Mouse (Mus musculus) stomach, embryonic 14.5 days (tissue): ENCODE data around the gene Colec11. TPM values are rescaled to one million over a fixed set of nuclear protein-coding genes. Genes with fewer than 3 reads are reported as not detected.

Experiments used
- ATAC-seq: fragments of 200-750 bp; cut with Nextera tagmentation; 2 replicates; pipeline ENCODE4 v1.8.0; 2017; ENCODE audit warnings: low read depth, moderate TSS enrichment; ENCODE audit not compliant: insufficient number of reproducible peaks, insufficient read depth, low FRiP score
- H3K27ac ChIP-seq: fragments of 300-500 bp; sonication (generic); 2 replicates; pipeline ENCODE4 v1.5.1; 2014; ENCODE audit warnings: mild to moderate bottlenecking, low read length, moderate library complexity, mixed read lengths
- H3K27me3 ChIP-seq: fragments of 300-500 bp; sonication (generic); 2 replicates; pipeline ENCODE4 v1.6.1; 2014; ENCODE audit warnings: low read length, control low read depth, mixed read lengths; ENCODE audit not compliant: control insufficient read depth, insufficient read depth
- H3K36me3 ChIP-seq: fragments of 300-500 bp; sonication (generic); 2 replicates; pipeline ENCODE4 v1.6.1; 2014; ENCODE audit warnings: mild to moderate bottlenecking, control low read depth, low read length, moderate library complexity, mixed read lengths; ENCODE audit not compliant: control insufficient read depth, insufficient read depth
- H3K4me1 ChIP-seq: fragments of 300-500 bp; sonication (generic); 2 replicates; pipeline ENCODE4 v1.6.1; 2014; ENCODE audit warnings: low read length, control low read depth, mixed read lengths; ENCODE audit not compliant: control insufficient read depth, insufficient read depth
- H3K4me2 ChIP-seq: fragments of 300-500 bp; sonication (generic); replicated peaks from 2 replicates; pipeline ENCODE4 v1.6.1; 2014; ENCODE audit warnings: low read depth, low read length, control low read depth
- H3K4me3 ChIP-seq: fragments of 300-500 bp; sonication (generic); 2 replicates; pipeline ENCODE4 v1.5.1; 2014; ENCODE audit warnings: low read depth, low read length, control low read depth
- H3K9ac ChIP-seq: fragments of 300-500 bp; sonication (generic); replicated peaks from 2 replicates; pipeline ENCODE4 v1.6.1; 2014; ENCODE audit warnings: low read depth, mild to moderate bottlenecking, control low read depth, low read length, moderate library complexity, mixed read lengths
- H3K9me3 ChIP-seq: fragments of 300-500 bp; sonication (generic); 2 replicates; pipeline ENCODE4 v1.6.1; 2016; ENCODE audit warnings: low read depth, low read length, control low read depth; ENCODE audit not compliant: control insufficient read depth
- WGBS: fragments of 180-500 bp; shearing (Covaris S2); extraction: QIAGEN DNeasy Blood & Tissue Kit; methylation state at CpG from one replicate; pipeline ENCODE4 v1.1.7; 2014; 5-methylcytosine and 5-hydroxymethylcytosine counted together
- polyA plus RNA-seq: library from polyadenylated mRNA; unstranded; fragments of >200 nt; fragmentation: Nextera tagmentation; extraction: Ambion mirVana; gene quantifications from 2 replicates; pipeline ENCODE4 v1.2.1, GENCODE M21; 2014

The Colec11 gene
- polyA plus RNA-seq, 1 experiment from 2014 or later: 1.2 TPM

GRCm38 (mm10) chr12:28596851-28597250 lies 26.3 kb downstream of the Colec11 start:
- Histone ChIP-seq H3K27me3 (no peaks in the 10 kb centered on the region), H3K9me3 (no peaks in the 10 kb centered on the region), H3K4me3 (no peak overlapping the region), H3K27ac (no peak overlapping the region), H3K4me2 (no peak overlapping the region), H3K9ac (no peak overlapping the region), H3K4me1 (no peaks in the 10 kb centered on the region), H3K36me3 (no peaks in the 10 kb centered on the region)
- ATAC-seq: no peak

- H3K4me1 ChIP-seq: 0 out of 2 replicates have a peak, but pooled peaks cover 3% of the 10 kb centered on the region
- H3K36me3 ChIP-seq: no peaks in the 10 kb centered on the region
- no peaks in the 10 kb centered on the region for H3K9me3 ChIP-seq
- H3K27ac ChIP-seq: no peak overlapping the region
- no peak overlapping the region for H3K4me3 ChIP-seq
- no peak for ATAC-seq
- H3K4me2 ChIP-seq: no peak overlapping the region
- no peak overlapping the region for H3K9ac ChIP-seq
- no peaks in the 10 kb centered on the region for H3K27me3 ChIP-seq
- WGBS: 47% methylated on average over 13 of the region's 13 CpGs
Measured at GRCm38 (mm10) chr12:28590428-28590827, 32.7 kb downstream of the Colec11 start.

- Histone ChIP-seq H3K4me2 (peak overlapping the region; percentile 75), H3K4me1 (0 out of 2 replicates have a peak, but pooled peaks cover 3% of the 10 kb centered on the region), H3K27me3 (no peaks in the 10 kb centered on the region), H3K36me3 (no peaks in the 10 kb centered on the region), H3K27ac (no peak overlapping the region), H3K9ac (0 out of 2 replicates have a peak overlapping the region, but pooled peaks have one; percentile 25), H3K4me3 (peak overlapping the region; percentile 29), H3K9me3 (no peaks in the 10 kb centered on the region)
- 8% methylated on average over 24 of the region's 24 CpGs for WGBS
- ATAC-seq: peak; percentile 83; the same call in 1 of the 2 replicates
Measured at GRCm38 (mm10) chr12:28589090-28589868, 33.9 kb downstream of the Colec11 start.

- H3K9me3 ChIP-seq: no peaks in the 10 kb centered on the region
- no peak overlapping the region for H3K4me3 ChIP-seq
- no peaks in the 10 kb centered on the region for H3K36me3 ChIP-seq
- no peak for ATAC-seq
- H3K4me2 ChIP-seq: no peak overlapping the region
- 0 out of 2 replicates have a peak, but pooled peaks cover 3% of the 10 kb centered on the region for H3K4me1 ChIP-seq
- H3K27ac ChIP-seq: no peak overlapping the region
- no peak overlapping the region for H3K9ac ChIP-seq
- no peaks in the 10 kb centered on the region for H3K27me3 ChIP-seq
- WGBS: 80% methylated on average over 6 of the region's 6 CpGs
Measured at GRCm38 (mm10) chr12:28587949-28588348, 35.2 kb downstream of the Colec11 start.

DNA sequence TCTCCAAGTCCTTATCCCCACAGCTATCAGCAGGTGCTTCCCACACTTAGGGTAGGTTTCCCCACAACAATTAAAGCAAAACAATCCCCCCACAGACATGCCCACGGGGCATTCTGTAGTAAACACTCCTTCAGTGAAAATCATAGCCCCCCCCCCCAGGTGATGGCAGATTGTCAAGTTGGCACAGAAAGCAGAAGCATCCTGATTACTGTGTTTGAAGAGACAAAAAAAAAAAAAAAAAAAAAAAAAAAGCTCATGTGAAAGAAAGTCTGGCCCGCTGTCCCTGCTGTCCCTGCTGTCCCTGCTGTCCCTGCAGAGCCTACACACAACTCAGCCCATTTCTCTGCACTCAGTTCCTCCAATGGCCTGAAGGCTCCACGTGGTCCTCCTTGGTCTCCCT lies 39.1 kb downstream of the Colec11 start:
- no peak overlapping the region for H3K4me3 ChIP-seq
- WGBS: 59% methylated on average over 3 of the region's 3 CpGs
- ATAC-seq: no peak
- H3K9ac ChIP-seq: no peak overlapping the region
- H3K27me3 ChIP-seq: no peaks in the 10 kb centered on the region
- H3K4me2 ChIP-seq: no peak overlapping the region
- no peaks in the 10 kb centered on the region for H3K9me3 ChIP-seq
- H3K27ac ChIP-seq: no peak overlapping the region
- no peaks in the 10 kb centered on the region for H3K36me3 ChIP-seq
- H3K4me1 ChIP-seq: no peaks in the 10 kb centered on the region

GRCm38 (mm10) chr12:28582423-28582822 lies 40.8 kb downstream of the Colec11 start, which contains the start of gene Allc:
TSS of gene Allc (minus strand) at chr12:28582523.
- Histone ChIP-seq H3K27me3 (no peaks in the 10 kb centered on the region), H3K36me3 (no peaks in the 10 kb centered on the region), H3K27ac (no peak within 1 kb of the TSS), H3K4me2 (no peak within 1 kb of the TSS), H3K9ac (no peak within 1 kb of the TSS), H3K4me1 (no peaks in the 10 kb centered on the region), H3K4me3 (no peak within 1 kb of the TSS), H3K9me3 (no peaks in the 10 kb centered on the region)
- ATAC-seq: no peak
- WGBS: 79% methylated on average over 8 of the region's 8 CpGs

DNA sequence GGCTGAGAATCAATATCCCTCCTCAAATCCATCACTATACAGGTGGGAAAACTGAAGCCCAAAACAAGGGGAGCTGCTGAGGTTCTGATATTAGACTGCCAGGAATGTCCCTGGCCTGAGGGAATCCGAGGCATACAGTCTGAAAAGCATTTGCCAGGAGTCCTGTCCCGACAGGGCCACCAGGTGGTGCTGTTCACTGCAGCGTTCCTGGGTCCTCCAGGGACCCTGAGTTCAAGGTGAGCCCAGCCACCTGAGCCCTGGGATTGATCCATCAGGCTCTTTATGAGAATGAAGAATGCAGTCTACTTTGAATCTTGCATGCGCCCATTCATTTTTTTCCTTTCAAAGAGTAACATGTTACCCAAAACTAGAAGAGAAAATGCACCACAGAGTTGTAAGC lies 44.0 kb downstream of the Colec11 start:
- no peaks in the 10 kb centered on the region for H3K27me3 ChIP-seq
- no peak overlapping the region for H3K9ac ChIP-seq
- WGBS: 35% methylated on average over 4 of the region's 4 CpGs
- no peak overlapping the region for H3K27ac ChIP-seq
- H3K4me1 ChIP-seq: no peaks in the 10 kb centered on the region
- H3K4me2 ChIP-seq: no peak overlapping the region
- H3K4me3 ChIP-seq: no peak overlapping the region
- no peaks in the 10 kb centered on the region for H3K9me3 ChIP-seq
- no peak for ATAC-seq
- no peaks in the 10 kb centered on the region for H3K36me3 ChIP-seq

DNA sequence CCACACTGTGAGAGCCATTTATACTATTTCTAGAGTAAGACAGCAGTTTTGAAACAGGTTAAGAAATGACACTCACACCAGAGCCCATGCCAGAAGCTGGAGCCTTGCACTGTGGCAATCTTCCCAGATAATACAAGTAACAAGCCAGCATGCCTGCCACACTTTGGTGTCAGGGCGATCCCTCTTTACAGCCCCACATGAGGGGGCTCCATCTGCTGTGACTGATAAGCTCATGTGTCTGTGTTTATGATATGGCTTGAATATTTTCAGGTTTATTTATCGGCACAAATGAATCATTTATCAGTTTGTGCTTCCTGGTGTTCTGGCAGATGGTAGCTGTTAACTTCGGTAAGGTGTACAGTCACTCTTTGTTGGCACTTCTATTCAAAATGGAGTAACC lies 45.0 kb downstream of the Colec11 start:
- H3K4me2 ChIP-seq: no peak overlapping the region
- H3K27me3 ChIP-seq: no peaks in the 10 kb centered on the region
- no peak overlapping the region for H3K9ac ChIP-seq
- H3K36me3 ChIP-seq: no peaks in the 10 kb centered on the region
- no peak overlapping the region for H3K27ac ChIP-seq
- H3K9me3 ChIP-seq: no peaks in the 10 kb centered on the region
- WGBS: 83% methylated on average over 3 of the region's 3 CpGs
- ATAC-seq: no peak
- H3K4me1 ChIP-seq: no peaks in the 10 kb centered on the region
- no peak overlapping the region for H3K4me3 ChIP-seq
